Mouse (Mus musculus): ENCODE data around the gene Alg5.
"Not testable (repeated sequence)": the region's sequence is repeated elsewhere in the genome, so short reads cannot be mapped to it uniquely, and the experiment has no call there.

Gene Alg5

GRCm38 (mm10) chr3:54735247-54736046 is at the start of gene Alg5, which contains the start of gene Exosc8:
Gene Alg5 (plus strand): TSS chr3:54735539.
Gene Exosc8 (minus strand): TSS chr3:54735393.
- peak; percentile 90 for DNase-seq (ENCODE audit: low read depth, low spot score)

- no peak for DNase-seq (ENCODE audit: low read depth, low spot score)
Observed at GRCm38 (mm10) chr3:54687245-54687644, 48.1 kb upstream of the Alg5 start.

- DNase-seq (ENCODE audit: low read depth, low spot score), result peak; percentile 30
Observed at GRCm38 (mm10) chr3:54689091-54689490, 46.2 kb upstream of the Alg5 start.

GRCm38 (mm10) chr3:54692202-54693055 is 42.9 kb upstream of the Alg5 start, which contains the start of gene Supt20:
Gene Supt20 (plus strand): TSS chr3:54692807.
- DNase-seq (ENCODE audit: low read depth, low spot score), result peak; percentile 97

GRCm38 (mm10) chr3:54693056-54693415 is 42.3 kb upstream of the Alg5 start:
- no peak for DNase-seq (ENCODE audit: low read depth, low spot score)

GRCm38 (mm10) chr3:54699759-54700301 is 35.5 kb upstream of the Alg5 start:
- DNase-seq (ENCODE audit: low read depth, low spot score), result no peak

- DNase-seq (ENCODE audit: low read depth, low spot score), result not testable (repeated sequence)
Observed at GRCm38 (mm10) chr3:54704106-54704505, 31.2 kb upstream of the Alg5 start.

- DNase-seq (ENCODE audit: low read depth, low spot score), result peak; percentile 78
Observed at GRCm38 (mm10) chr3:54708972-54709371, 26.4 kb upstream of the Alg5 start.

GRCm38 (mm10) chr3:54714253-54714652 is 21.1 kb upstream of the Alg5 start, which contains the start of gene Gm21958:
Gene Gm21958 (minus strand): TSS chr3:54714353.
- no peak for DNase-seq (ENCODE audit: low read depth, low spot score)

GRCm38 (mm10) chr3:54715461-54715860 is 19.9 kb upstream of the Alg5 start:
- no peak for DNase-seq (ENCODE audit: low read depth, low spot score)

GRCm38 (mm10) chr3:54717348-54717747 is 18.0 kb upstream of the Alg5 start:
- DNase-seq (ENCODE audit: low read depth, low spot score), result no peak

- DNase-seq (ENCODE audit: low read depth, low spot score), result no peak
Observed at GRCm38 (mm10) chr3:54718947-54719346, 16.4 kb upstream of the Alg5 start.

GRCm38 (mm10) chr3:54723741-54724500 is 11.4 kb upstream of the Alg5 start:
- peak; percentile 81 for DNase-seq (ENCODE audit: low read depth, low spot score)

- no peak for DNase-seq (ENCODE audit: low read depth, low spot score)
Observed at GRCm38 (mm10) chr3:54725344-54725743, 10.0 kb upstream of the Alg5 start.

- no peak for DNase-seq (ENCODE audit: low read depth, low spot score)
Observed at GRCm38 (mm10) chr3:54727588-54727987, 7.8 kb upstream of the Alg5 start.

- DNase-seq (ENCODE audit: low read depth, low spot score), result no peak
Observed at GRCm38 (mm10) chr3:54728100-54728499, 7.2 kb upstream of the Alg5 start.

GRCm38 (mm10) chr3:54731626-54732150 is 3.7 kb upstream of the Alg5 start:
- DNase-seq (ENCODE audit: low read depth, low spot score), result no peak

GRCm38 (mm10) chr3:54732371-54732770 is 3.0 kb upstream of the Alg5 start:
- no peak for DNase-seq (ENCODE audit: low read depth, low spot score)

- peak; percentile 94 for DNase-seq (ENCODE audit: low read depth, low spot score)
Observed at GRCm38 (mm10) chr3:54734411-54735246, 710 bp upstream of the Alg5 start.

Measured in CD4-positive helper T cell, adult 2 months (primary cell).